Mouse (Mus musculus): ENCODE measurements around the gene Mon1a.
A peak's percentile ranks its signal among the peaks of the same experiment; 100 is the strongest.

The Mon1a gene

DNA sequence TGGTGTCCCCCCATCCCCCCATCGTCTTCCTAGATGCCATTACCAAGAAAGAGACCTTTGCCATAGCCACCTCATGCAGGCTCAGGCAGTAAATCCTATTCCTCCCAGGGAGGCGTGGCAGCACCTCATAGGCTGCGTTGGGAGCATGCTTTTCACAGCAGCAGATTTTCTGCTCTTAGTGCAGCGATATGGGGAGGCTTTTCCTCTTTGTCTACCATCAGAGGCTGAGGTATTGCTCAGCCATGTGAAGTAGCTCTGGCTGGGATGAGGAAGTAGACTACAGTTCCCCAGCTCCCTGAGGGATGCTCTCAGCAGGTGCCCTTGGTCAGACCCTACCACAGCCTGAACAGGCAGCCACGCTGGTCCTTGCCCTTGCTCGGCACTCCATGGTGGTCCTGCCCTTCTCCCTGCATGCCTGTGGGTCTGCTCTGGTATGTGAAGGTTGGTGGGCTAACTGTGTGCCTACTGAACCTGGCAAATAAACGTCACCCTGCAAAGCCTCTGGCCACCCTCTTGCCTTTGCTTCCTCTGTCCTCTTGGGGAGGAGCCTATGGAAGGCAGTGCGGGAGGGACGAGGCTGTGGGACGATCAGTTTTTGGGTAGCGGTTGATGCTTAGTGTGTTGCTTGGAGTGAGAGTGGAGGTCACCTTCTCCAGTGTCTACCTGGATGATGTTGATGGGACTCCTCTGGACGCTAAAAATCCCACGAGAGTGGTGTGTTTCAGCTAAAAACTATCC is 61.4 kb downstream of the Mon1a start:
- DNase-seq (ENCODE audit: low spot score in 2 of 2), result no peak

DNA sequence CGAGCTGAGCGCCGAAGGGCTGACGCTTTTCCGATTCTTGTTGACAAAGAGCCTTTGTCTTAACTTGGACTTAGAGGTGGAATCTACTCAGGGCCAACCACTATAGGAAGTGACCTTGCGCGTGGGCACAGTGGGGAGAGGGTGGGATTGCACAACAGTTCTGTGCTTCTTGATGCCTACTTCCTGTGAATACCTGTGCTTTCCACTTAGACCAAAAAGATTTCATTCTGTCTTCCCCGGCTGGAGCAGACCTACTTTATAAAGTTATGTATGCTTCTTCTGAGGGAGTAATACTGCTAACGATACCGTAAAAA is 61.9 kb downstream of the Mon1a start, which contains the start of gene Traip:
TSS of gene Traip (plus strand) at position 215 of the 314 bp plus-strand sequence.
- no peak for DNase-seq (ENCODE audit: low spot score in 2 of 2)

DNA sequence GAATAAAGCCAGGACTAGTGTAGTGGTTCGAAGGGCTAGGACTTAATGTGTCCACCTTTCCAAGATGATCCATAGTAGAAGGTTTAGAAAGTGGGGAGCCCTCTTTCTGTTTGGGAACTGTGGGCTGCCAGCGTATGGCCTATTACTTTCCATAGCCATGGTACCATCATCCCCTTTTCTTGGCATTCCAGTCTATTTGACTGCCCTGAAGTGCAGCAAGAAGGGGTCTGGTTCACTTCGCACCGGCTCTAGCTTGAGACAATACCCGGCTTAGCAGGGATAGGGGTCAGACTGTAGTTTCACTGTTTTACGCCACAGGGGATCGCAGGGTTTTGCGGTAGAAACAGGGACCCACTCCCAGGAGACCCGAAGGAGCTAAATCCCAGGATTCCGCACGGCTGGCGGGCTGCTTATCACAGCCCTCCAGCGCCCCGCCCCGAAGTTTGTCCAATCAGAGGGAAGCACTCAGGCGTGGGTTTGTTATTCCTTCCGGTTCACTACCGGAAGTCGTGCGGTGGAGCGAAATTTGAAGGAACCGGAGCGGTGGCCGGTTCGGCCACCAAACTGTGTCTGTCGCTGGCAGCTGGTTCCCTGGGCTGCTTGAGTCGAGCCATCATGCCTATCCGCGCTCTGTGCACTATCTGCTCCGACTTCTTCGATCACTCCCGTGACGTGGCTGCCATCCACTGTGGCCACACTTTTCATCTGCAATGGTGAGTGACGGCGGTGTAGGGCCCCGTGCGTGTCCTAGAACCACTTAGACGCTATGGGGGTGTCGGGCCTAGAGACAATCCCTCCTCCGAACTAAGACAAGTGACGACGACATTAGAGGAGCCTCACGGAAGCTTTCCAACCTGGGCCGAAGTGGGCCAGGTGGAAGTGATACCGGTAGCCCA is 62.8 kb downstream of the Mon1a start:
- peak; percentile 85 for DNase-seq (ENCODE audit: low spot score in 2 of 2)
